Mouse (Mus musculus) kidney, postnatal 36 days (tissue): Measurements from ENCODE around the gene Cdc25b.

Experiments used
- DNase-seq, 2 experiments: peaks; one replicate each; pipeline ENCODE4 v3.0.0; 2021 to 2022; ENCODE audit warnings: mixed read lengths in 2 of 2

Gene Cdc25b

GRCm38 (mm10) chr2:131196606-131197316 is 10.0 kb downstream of the Cdc25b start:
- DNase-seq, result no peak

GRCm38 (mm10) chr2:131200710-131201109 is 14.0 kb downstream of the Cdc25b start:
- no peak for DNase-seq

- DNase-seq, result no peak
These were observed 14.5 kb downstream of the Cdc25b start for GRCm38 (mm10) chr2:131201262-131201661.

- no peak for DNase-seq
These were observed 17.2 kb downstream of the Cdc25b start for GRCm38 (mm10) chr2:131203816-131204409.

GRCm38 (mm10) chr2:131204410-131204981 is 17.7 kb downstream of the Cdc25b start:
- peak; percentile 96 to 98 for DNase-seq

GRCm38 (mm10) chr2:131205521-131206182 is 18.9 kb downstream of the Cdc25b start:
- DNase-seq, result no peak

- no peak for DNase-seq
These were observed 20.0 kb downstream of the Cdc25b start, which contains the start of gene Ap5s1 for GRCm38 (mm10) chr2:131206778-131207177. Gene Ap5s1, plus strand, starts transcription at chr2:131207078.

GRCm38 (mm10) chr2:131208356-131208755 is 21.6 kb downstream of the Cdc25b start:
- DNase-seq, result no peak

- peak in 1 of 2 experiments; percentile 27 for DNase-seq
These were observed 22.5 kb downstream of the Cdc25b start for GRCm38 (mm10) chr2:131209125-131209795.

- peak; percentile 97 for DNase-seq
These were observed 23.4 kb downstream of the Cdc25b start for GRCm38 (mm10) chr2:131209969-131210792.

- DNase-seq, result peak in 1 of 2 experiments; percentile 58
These were observed 24.4 kb downstream of the Cdc25b start for GRCm38 (mm10) chr2:131211026-131211615.

- DNase-seq, result no peak
These were observed 27.0 kb downstream of the Cdc25b start for GRCm38 (mm10) chr2:131213773-131214172.

GRCm38 (mm10) chr2:131215941-131216858 is 29.5 kb downstream of the Cdc25b start:
- DNase-seq, result peak; percentile 54 to 63

- DNase-seq, result no peak
These were observed 33.3 kb downstream of the Cdc25b start for GRCm38 (mm10) chr2:131220030-131220429.

GRCm38 (mm10) chr2:131221853-131222515 is 35.2 kb downstream of the Cdc25b start:
- DNase-seq, result no peak

- peak in 1 of 2 experiments; percentile 40 for DNase-seq
These were observed 35.8 kb downstream of the Cdc25b start for GRCm38 (mm10) chr2:131222562-131222961.

- no peak for DNase-seq
These were observed 36.8 kb downstream of the Cdc25b start for GRCm38 (mm10) chr2:131223569-131223968.

GRCm38 (mm10) chr2:131225178-131225577 is 38.4 kb downstream of the Cdc25b start:
- peak; percentile 77 to 85 for DNase-seq

GRCm38 (mm10) chr2:131226669-131227068 is 39.9 kb downstream of the Cdc25b start:
- peak; percentile 42 to 59 for DNase-seq

GRCm38 (mm10) chr2:131227243-131227642 is 40.5 kb downstream of the Cdc25b start:
- DNase-seq, result no peak
